ENCODE assay signal across 33 mouse cellular contexts in the genomic region with DNA sequence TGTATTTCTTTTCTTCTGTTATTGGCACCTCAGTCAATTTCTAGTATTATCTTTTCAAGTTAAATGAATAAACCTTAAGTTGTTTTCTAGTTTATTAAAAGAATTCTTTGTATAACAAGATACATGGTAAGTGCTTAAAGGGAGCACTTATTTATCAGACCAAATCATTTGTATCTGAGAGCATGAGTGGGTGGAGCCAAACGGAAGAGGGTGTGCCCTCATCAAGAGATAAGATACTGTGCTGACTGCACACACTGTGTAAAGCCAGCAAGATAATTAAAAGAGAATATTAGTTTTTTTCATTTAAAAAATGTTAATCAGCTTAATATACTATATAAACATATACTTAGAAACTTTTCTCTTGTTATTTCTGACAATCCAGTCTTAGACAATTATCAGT. TPM values are rescaled to one million over a fixed set of nuclear protein-coding genes. Genes with fewer than 3 reads are reported as not detected.
DNase-seq lines count a peak whose midpoint lies in the region; ATAC-seq and TF ChIP-seq lines count a peak whose summit lies in the region.
"Had no signal": no experiment of that assay in that cellular context is flagged by ENCODE, and none has a peak within 500 bp of the region (broad histone marks: within the 10 kb centered on the region; RNA-seq: fewer than 3 reads in every experiment).

No protein-coding gene starts in this region.

- H3K9me3 ChIP-seq in G1E (replicated peaks) = no peaks in the 10 kb centered on the region
- no peaks in the 10 kb centered on the region for H3K9me3 ChIP-seq in liver, embryonic 11.5 days (ENCODE audit: control insufficient read depth, low read length)
- H3K9me3 ChIP-seq: embryonic facial prominence, embryonic 12.5 days; forebrain, embryonic 13.5 days; hindbrain, embryonic 10.5 days; limb, embryonic 15.5 days; midbrain, embryonic 10.5 days; neural tube, embryonic 13.5 days; stomach, embryonic 15.5 days had no signal

- H3K27ac ChIP-seq in liver, embryonic 11.5 days (ENCODE audit: low read depth, low read length) = no peak overlapping the region
- H3K27ac ChIP-seq: embryonic facial prominence, embryonic 12.5 days; forebrain, embryonic 13.5 days; hindbrain, embryonic 10.5 days; hindbrain, postnatal 0 days; limb, embryonic 15.5 days; midbrain, embryonic 10.5 days; neural tube, embryonic 13.5 days; stomach, embryonic 15.5 days had no signal

- no peak overlapping the region for H3K9ac ChIP-seq in liver, embryonic 11.5 days (ENCODE audit: low read depth, low read length)
- H3K9ac ChIP-seq: embryonic facial prominence, embryonic 12.5 days; forebrain, embryonic 13.5 days; heart, embryonic 12.5 days; limb, embryonic 15.5 days; neural tube, embryonic 13.5 days; stomach, embryonic 15.5 days had no signal

- 43% methylated on average over 1 of the region's 1 CpGs for whole genome bisulfite sequencing in liver, embryonic 11.5 days

- peak; percentile 97 for ATAC-seq in G1E (ENCODE audit: extremely low read depth, insufficient number of reproducible peaks, low FRiP score, poor library complexity, severe bottlenecking)
- ATAC-seq in liver, embryonic 11.5 days (replicated peaks; ENCODE audit: low FRiP score) = peak; percentile 89
- ATAC-seq in megakaryocyte progenitor cell, adult 5-6 weeks (replicated peaks; ENCODE audit: poor library complexity) = peak; percentile 68
- ATAC-seq: forebrain, embryonic 13.5 days; hindbrain, postnatal 0 days; midbrain, embryonic 16.5 days had no signal

- no peak for TF ChIP-seq CTCF in G1E (IDR thresholded peaks at IDR 0.05; ENCODE audit: low read depth, low read length)

- H3K36me3 ChIP-seq in G1E (replicated peaks) = peaks cover 29% of the 10 kb centered on the region
- no peaks in the 10 kb centered on the region for H3K36me3 ChIP-seq in liver, embryonic 11.5 days (ENCODE audit: control insufficient read depth, insufficient read depth, low read length)
- H3K36me3 ChIP-seq: limb, embryonic 15.5 days; neural tube, embryonic 13.5 days had no signal

- no peak overlapping the region for H3K4me3 ChIP-seq in G1E (ENCODE audit: low read depth, low read length)
- H3K4me3 ChIP-seq in liver, embryonic 11.5 days (ENCODE audit: low read depth, low read length) = no peak overlapping the region
- H3K4me3 ChIP-seq: embryonic facial prominence, embryonic 12.5 days; erythroblast, embryonic 14.5 days; forebrain, embryonic 13.5 days; heart, embryonic 12.5 days; hindbrain, embryonic 10.5 days; limb, embryonic 15.5 days; midbrain, embryonic 10.5 days; myocyte; neural tube, embryonic 13.5 days; stomach, embryonic 15.5 days had no signal

- H3K4me2 ChIP-seq in liver, embryonic 11.5 days = no peak overlapping the region
- H3K4me2 ChIP-seq: embryonic facial prominence, embryonic 12.5 days; forebrain, embryonic 13.5 days; heart, embryonic 12.5 days; limb, embryonic 15.5 days; neural tube, embryonic 13.5 days; stomach, embryonic 15.5 days had no signal

- peaks cover 32% of the 10 kb centered on the region for H3K4me1 ChIP-seq in G1E (ENCODE audit: insufficient read depth, low read depth, low read length)
- no peaks in the 10 kb centered on the region; the same call in 1 of the 2 replicates for H3K4me1 ChIP-seq in liver, embryonic 11.5 days (replicated peaks; ENCODE audit: control insufficient read depth, insufficient read depth, low read length)
- H3K4me1 ChIP-seq: forebrain, embryonic 13.5 days; heart, embryonic 12.5 days; hindbrain, embryonic 10.5 days; limb, embryonic 15.5 days; midbrain, embryonic 10.5 days; neural tube, embryonic 13.5 days; stomach, embryonic 15.5 days had no signal

- H3K27me3 ChIP-seq in G1E (ENCODE audit: insufficient read depth, low read length) = no peaks in the 10 kb centered on the region
- no peaks in the 10 kb centered on the region for H3K27me3 ChIP-seq in liver, embryonic 11.5 days (replicated peaks; ENCODE audit: control insufficient read depth, insufficient read depth, low read length)
- H3K27me3 ChIP-seq: embryonic facial prominence, embryonic 12.5 days; forebrain, embryonic 13.5 days; heart, embryonic 12.5 days; limb, embryonic 15.5 days; neural tube, embryonic 13.5 days; stomach, embryonic 15.5 days had no signal

- DNase-seq in G1E (ENCODE audit: low spot score) = no peak
- DNase-seq in c-Kit-positive CD71-positive TER-119-negative erythroid progenitor cells, embryonic 14.5 days (ENCODE audit: low read depth) = peak; percentile 54
- no peak for DNase-seq in liver, embryonic 11.5 days (ENCODE audit: low spot score)
- DNase-seq in heart, adult 18-20 months = no peak
- DNase-seq in retina, embryonic 14.5 days (ENCODE audit: low spot score) = no peak
- no peak for DNase-seq in ovary, adult 18-20 months (ENCODE audit: low spot score)
- DNase-seq: adrenal gland, postnatal 25 days; B cell, adult 2 months; cerebellum, adult 11-12 months; cerebellum, postnatal 14 days; gastrocnemius, postnatal 14 days; heart, adult 11 months; heart, postnatal 10 days; kidney, adult 2 months; kidney, postnatal 10 days; left cerebral cortex, postnatal 4 days; lung, postnatal 4 days; right cerebral cortex, adult 18-20 months; right cerebral cortex, postnatal 4 days; thymus, postnatal 4 days had no signal

RNA-seq across cellular contexts. Expression of a gene that starts 7.3 kb away (rescaled TPM):
- total RNA-seq in G1E (2014; fragmentation: Nextera tagmentation) (34.1 and 48.9 TPM in 2 replicates), G1E (2017) (16.0 and 18.7 TPM in 2 replicates)
- polyA plus RNA-seq in G1E (2012) = 0.76 and 1.3 TPM in 2 replicates
- polyA plus RNA-seq in liver, embryonic 11.5 days (2014; fragmentation: Nextera tagmentation; extraction: Ambion mirVana) = 3.0 and 3.1 TPM in 2 replicates
- 7.6 and 12.7 TPM in 2 replicates for total RNA-seq in megakaryocyte progenitor cell, adult 5-6 weeks (2015)
- total RNA-seq in megakaryocyte progenitor cell, adult 5-6 weeks (2017) = 8.1 and 10.3 TPM in 2 replicates
- total RNA-seq in heart, adult 18-20 months (2021) = under 1 TPM in 1 of 2 experiments, not detected in 1; 0.25 TPM

Comparison
In these comparisons a context has a peak if more than half of its experiments do, and no peak if none do; other contexts are left out.
1. RNA of a gene that starts 7.3 kb away (total RNA-seq): 16.0 to 48.9 TPM in G1E and 7.6 to 12.7 TPM in megakaryocyte progenitor cell, adult 5-6 weeks; 0.25 TPM in heart, adult 18-20 months; every median in the first group is over 4 times any median in the second.
2. Peak in every context shown above with its lines, with median percentiles within 50 percentile points of each other: ATAC-seq.